Mouse (Mus musculus): ENCODE results near the gene Eri3. TPM values are rescaled to one million over a fixed set of nuclear protein-coding genes. Genes with fewer than 3 reads are reported as not detected.
A peak's percentile ranks its signal among the peaks of the same experiment; 100 is the strongest.

The Eri3 gene
- polyA plus RNA-seq, 1 experiment from 2014 or later, result 267 TPM

DNA sequence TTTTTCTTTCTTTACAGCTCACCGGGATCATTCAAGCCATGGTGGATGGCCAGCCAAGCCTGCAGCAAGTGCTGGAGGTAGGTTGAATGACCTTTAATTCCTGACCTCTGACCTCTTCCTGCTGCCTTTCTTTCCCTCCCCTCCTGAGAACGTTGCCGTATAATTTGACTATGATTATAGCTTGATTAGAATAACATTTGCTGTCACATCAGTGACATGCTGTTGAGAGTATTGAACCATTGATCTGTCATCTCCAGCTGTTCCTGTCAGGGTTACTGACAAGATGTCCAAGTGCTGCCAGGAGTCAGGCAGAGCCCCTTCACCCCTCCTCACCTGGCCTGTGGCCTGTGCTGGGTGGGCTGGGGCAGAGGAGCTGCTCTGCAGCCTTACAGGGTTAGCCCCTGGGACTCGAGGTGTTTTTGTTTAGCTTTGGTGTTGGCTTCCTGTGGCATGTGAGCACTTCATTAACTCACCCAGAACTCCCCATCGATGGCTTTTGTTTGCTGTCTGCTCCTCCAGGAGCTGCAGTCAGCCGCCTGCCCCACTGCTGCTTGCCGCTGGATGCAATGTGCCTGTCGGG is 39.0 kb downstream of the Eri3 start:
- H3K27ac ChIP-seq (replicated peaks; ENCODE audit: low read depth, low read length), result peak overlapping the region; percentile 37; the same call in 1 of the 2 replicates
- no peak for ATAC-seq (ENCODE audit: low FRiP score, low TSS enrichment)

DNA sequence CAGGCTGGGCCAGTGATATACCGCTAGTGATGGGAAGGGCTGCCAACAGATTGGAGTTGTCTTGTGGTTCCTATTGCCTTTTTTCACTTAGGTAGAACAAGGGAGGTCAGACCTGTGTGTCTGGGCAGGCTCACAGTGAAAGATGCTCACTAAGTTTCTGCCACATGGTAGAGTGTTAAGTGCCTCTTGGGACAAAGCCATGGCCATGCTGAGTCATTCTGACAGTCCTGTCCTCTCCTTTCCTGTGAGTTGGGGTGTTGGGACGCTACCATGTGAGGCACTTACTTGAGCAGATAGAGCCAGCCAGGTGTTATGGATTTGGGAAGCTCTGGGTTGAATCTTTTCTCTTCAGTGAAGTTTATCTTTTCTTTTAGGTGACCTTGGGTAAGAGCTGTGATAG is 40.6 kb downstream of the Eri3 start:
- H3K9me3 ChIP-seq (ENCODE audit: control insufficient read depth, low read length), result no peaks in the 10 kb centered on the region
- ATAC-seq (ENCODE audit: low FRiP score, low TSS enrichment) (no peak), DNase-seq (no peak)
- H3K4me1 ChIP-seq (ENCODE audit: control insufficient read depth, insufficient read depth, low read length), result peaks cover 8% of the 10 kb centered on the region; the same call in 1 of the 2 replicates
- H3K9ac ChIP-seq (replicated peaks; ENCODE audit: low read length), result no peak overlapping the region
- 99% methylated on average over 2 of the region's 2 CpGs for WGBS
- H3K27ac ChIP-seq (replicated peaks; ENCODE audit: low read depth, low read length), result no peak overlapping the region
- H3K27me3 ChIP-seq (ENCODE audit: control insufficient read depth, insufficient read depth, low read length), result no peaks in the 10 kb centered on the region
- no peak overlapping the region for H3K4me3 ChIP-seq (replicated peaks; ENCODE audit: low read depth, low read length)
- H3K4me2 ChIP-seq (ENCODE audit: low read length), result no peak overlapping the region
- peaks cover 38% of the 10 kb centered on the region for H3K36me3 ChIP-seq (ENCODE audit: control insufficient read depth, insufficient read depth, low read length)

More for the DNA sequence above, 39.0 kb downstream of the Eri3 start:
- Histone ChIP-seq H3K4me2 (ENCODE audit: low read length) (no peak overlapping the region), H3K27me3 (ENCODE audit: control insufficient read depth, insufficient read depth, low read length) (no peaks in the 10 kb centered on the region), H3K9me3 (ENCODE audit: control insufficient read depth, low read length) (no peaks in the 10 kb centered on the region), H3K36me3 (ENCODE audit: control insufficient read depth, insufficient read depth, low read length) (peaks cover 32% of the 10 kb centered on the region), H3K4me1 (ENCODE audit: control insufficient read depth, insufficient read depth, low read length) (peaks cover 8% of the 10 kb centered on the region; the same call in 1 of the 2 replicates), H3K4me3 (replicated peaks; ENCODE audit: low read depth, low read length) (no peak overlapping the region), H3K9ac (replicated peaks; ENCODE audit: low read length) (no peak overlapping the region)
- DNase-seq, result no peak
- WGBS, result 13% methylated on average over 8 of the region's 8 CpGs

GRCm38 (mm10) chr4:117592206-117592605 is 42.0 kb downstream of the Eri3 start:
- Histone ChIP-seq H3K9me3 (ENCODE audit: control insufficient read depth, low read length) (no peaks in the 10 kb centered on the region), H3K27me3 (ENCODE audit: control insufficient read depth, insufficient read depth, low read length) (no peaks in the 10 kb centered on the region), H3K9ac (replicated peaks; ENCODE audit: low read length) (no peak overlapping the region), H3K4me2 (ENCODE audit: low read length) (no peak overlapping the region), H3K36me3 (ENCODE audit: control insufficient read depth, insufficient read depth, low read length) (peaks cover 39% of the 10 kb centered on the region), H3K27ac (replicated peaks; ENCODE audit: low read depth, low read length) (no peak overlapping the region), H3K4me1 (ENCODE audit: control insufficient read depth, insufficient read depth, low read length) (peaks cover 8% of the 10 kb centered on the region; the same call in 1 of the 2 replicates), H3K4me3 (replicated peaks; ENCODE audit: low read depth, low read length) (no peak overlapping the region)
- DNase-seq (no peak), ATAC-seq (ENCODE audit: low FRiP score, low TSS enrichment) (no peak)
- WGBS, result 77% methylated on average over 5 of the region's 5 CpGs

GRCm38 (mm10) chr4:117595293-117595692 is 45.1 kb downstream of the Eri3 start:
- H3K9ac ChIP-seq (replicated peaks; ENCODE audit: low read length), result no peak overlapping the region
- no peaks in the 10 kb centered on the region for H3K27me3 ChIP-seq (ENCODE audit: control insufficient read depth, insufficient read depth, low read length)
- WGBS, result 65% methylated on average over 10 of the region's 10 CpGs
- no peaks in the 10 kb centered on the region for H3K4me1 ChIP-seq (ENCODE audit: control insufficient read depth, insufficient read depth, low read length)
- H3K4me3 ChIP-seq (replicated peaks; ENCODE audit: low read depth, low read length), result no peak overlapping the region
- no peak overlapping the region for H3K27ac ChIP-seq (replicated peaks; ENCODE audit: low read depth, low read length)
- H3K9me3 ChIP-seq (ENCODE audit: control insufficient read depth, low read length), result no peaks in the 10 kb centered on the region
- peaks cover 47% of the 10 kb centered on the region for H3K36me3 ChIP-seq (ENCODE audit: control insufficient read depth, insufficient read depth, low read length)
- no peak overlapping the region for H3K4me2 ChIP-seq (ENCODE audit: low read length)
- DNase-seq (no peak), ATAC-seq (ENCODE audit: low FRiP score, low TSS enrichment) (no peak)

DNA sequence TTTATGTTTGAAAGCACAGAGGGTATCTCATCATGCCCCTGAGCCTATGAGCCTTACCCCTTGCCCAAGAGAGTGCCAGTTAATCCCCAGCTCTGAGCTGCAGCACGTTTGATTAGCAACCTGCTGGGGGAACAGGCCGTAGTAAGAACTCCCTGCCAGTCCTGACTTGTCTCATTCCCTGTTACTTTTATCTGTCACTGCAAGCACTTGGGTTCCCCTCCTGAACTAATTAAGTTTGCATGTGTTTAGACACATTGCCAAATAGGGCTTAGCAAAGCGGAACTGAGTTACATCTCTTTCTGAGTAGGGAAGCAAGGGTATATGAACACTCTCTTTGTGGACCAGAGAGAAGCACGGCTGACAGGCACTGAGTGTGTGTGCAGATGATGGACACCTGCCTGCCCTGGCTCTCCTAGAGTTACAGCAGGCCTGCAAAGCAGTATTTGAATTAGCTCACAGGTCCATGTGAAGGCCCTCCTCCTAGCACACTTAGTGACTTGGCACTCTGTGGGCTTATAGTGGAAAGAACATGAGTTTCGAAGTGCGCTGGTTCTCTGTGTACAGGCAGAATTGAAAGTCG is 49.9 kb downstream of the Eri3 start:
- H3K4me2 ChIP-seq (ENCODE audit: low read length), result no peak overlapping the region
- WGBS, result 50% methylated on average over 7 of the region's 7 CpGs
- H3K36me3 ChIP-seq (ENCODE audit: control insufficient read depth, insufficient read depth, low read length), result peaks cover 22% of the 10 kb centered on the region
- no peak overlapping the region for H3K4me3 ChIP-seq (replicated peaks; ENCODE audit: low read depth, low read length)
- ATAC-seq (ENCODE audit: low FRiP score, low TSS enrichment) (no peak), DNase-seq (peak; percentile 47)
- no peak overlapping the region for H3K9ac ChIP-seq (replicated peaks; ENCODE audit: low read length)
- H3K4me1 ChIP-seq (ENCODE audit: control insufficient read depth, insufficient read depth, low read length), result peaks cover 20% of the 10 kb centered on the region
- H3K27ac ChIP-seq (replicated peaks; ENCODE audit: low read depth, low read length), result no peak overlapping the region
- no peaks in the 10 kb centered on the region for H3K9me3 ChIP-seq (ENCODE audit: control insufficient read depth, low read length)
- H3K27me3 ChIP-seq (ENCODE audit: control insufficient read depth, insufficient read depth, low read length), result no peaks in the 10 kb centered on the region

DNA sequence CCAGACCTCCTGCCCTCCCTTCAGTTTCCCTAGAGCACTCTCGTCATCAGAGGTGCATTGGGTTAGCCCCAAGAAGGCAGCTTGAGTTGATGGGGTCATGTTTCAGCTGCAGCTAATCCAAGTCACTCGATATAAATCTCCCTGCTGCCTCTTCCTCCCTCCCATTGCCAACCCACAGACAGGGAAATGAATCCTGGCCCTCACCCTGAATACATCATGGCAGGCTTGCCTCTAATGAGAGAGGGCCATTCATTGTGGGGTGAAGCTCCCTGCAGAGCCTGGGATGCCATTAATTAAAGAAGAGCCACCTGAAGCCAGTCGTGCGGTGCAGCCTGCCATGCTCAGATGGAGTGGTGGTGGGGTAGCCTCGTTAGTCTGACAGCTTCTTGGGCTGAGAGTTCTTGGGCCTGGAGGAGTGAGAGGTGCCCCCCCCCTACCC is 51.2 kb downstream of the Eri3 start:
- H3K27me3 ChIP-seq (ENCODE audit: control insufficient read depth, insufficient read depth, low read length), result no peaks in the 10 kb centered on the region
- WGBS, result 12% methylated on average over 5 of the region's 5 CpGs
- DNase-seq, result peak; percentile 33
- H3K27ac ChIP-seq (replicated peaks; ENCODE audit: low read depth, low read length), result no peak overlapping the region
- H3K4me3 ChIP-seq (replicated peaks; ENCODE audit: low read depth, low read length), result no peak overlapping the region
- H3K36me3 ChIP-seq (ENCODE audit: control insufficient read depth, insufficient read depth, low read length), result peaks cover 15% of the 10 kb centered on the region
- no peaks in the 10 kb centered on the region for H3K9me3 ChIP-seq (ENCODE audit: control insufficient read depth, low read length)
- no peak overlapping the region for H3K4me2 ChIP-seq (ENCODE audit: low read length)
- ATAC-seq (ENCODE audit: low FRiP score, low TSS enrichment), result no peak
- H3K9ac ChIP-seq (replicated peaks; ENCODE audit: low read length), result no peak overlapping the region
- peaks cover 33% of the 10 kb centered on the region for H3K4me1 ChIP-seq (ENCODE audit: control insufficient read depth, insufficient read depth, low read length)

GRCm38 (mm10) chr4:117605099-117605953 is 55.2 kb downstream of the Eri3 start:
- Histone ChIP-seq H3K4me2 (ENCODE audit: low read length) (peak overlapping the region; percentile 9; the same call in 1 of the 2 replicates), H3K4me1 (ENCODE audit: control insufficient read depth, insufficient read depth, low read length) (peaks cover 35% of the 10 kb centered on the region), H3K9ac (replicated peaks; ENCODE audit: low read length) (0 out of 2 replicates have a peak overlapping the region, but pooled peaks have one; percentile 9), H3K36me3 (ENCODE audit: control insufficient read depth, insufficient read depth, low read length) (peaks cover 1% of the 10 kb centered on the region; the same call in 1 of the 2 replicates), H3K4me3 (replicated peaks; ENCODE audit: low read depth, low read length) (no peak overlapping the region), H3K9me3 (ENCODE audit: control insufficient read depth, low read length) (no peaks in the 10 kb centered on the region), H3K27ac (replicated peaks; ENCODE audit: low read depth, low read length) (peak overlapping the region; percentile 82), H3K27me3 (ENCODE audit: control insufficient read depth, insufficient read depth, low read length) (no peaks in the 10 kb centered on the region)
- ATAC-seq (ENCODE audit: low FRiP score, low TSS enrichment), result peak; percentile 53; the same call in 1 of the 2 replicates
- DNase-seq, result peak; percentile 71
- 15% methylated on average over 16 of the region's 16 CpGs for WGBS

- H3K4me2 ChIP-seq (ENCODE audit: low read length), result no peak overlapping the region
- ATAC-seq (ENCODE audit: low FRiP score, low TSS enrichment) (no peak), DNase-seq (no peak)
- 0 out of 2 replicates have a peak overlapping the region, but pooled peaks have one; percentile 9 for H3K9ac ChIP-seq (replicated peaks; ENCODE audit: low read length)
- no peak overlapping the region for H3K4me3 ChIP-seq (replicated peaks; ENCODE audit: low read depth, low read length)
- 33% methylated on average over 1 of the region's 1 CpGs for WGBS
- peaks cover 33% of the 10 kb centered on the region for H3K4me1 ChIP-seq (ENCODE audit: control insufficient read depth, insufficient read depth, low read length)
- H3K36me3 ChIP-seq (ENCODE audit: control insufficient read depth, insufficient read depth, low read length), result peaks cover 5% of the 10 kb centered on the region; the same call in 1 of the 2 replicates
- H3K9me3 ChIP-seq (ENCODE audit: control insufficient read depth, low read length), result no peaks in the 10 kb centered on the region
- no peaks in the 10 kb centered on the region for H3K27me3 ChIP-seq (ENCODE audit: control insufficient read depth, insufficient read depth, low read length)
- peak overlapping the region; percentile 82 for H3K27ac ChIP-seq (replicated peaks; ENCODE audit: low read depth, low read length)
These were observed 55.7 kb downstream of the Eri3 start for GRCm38 (mm10) chr4:117605954-117606227.

Measured in midbrain, embryonic 14.5 days (tissue).